22 mouse cellular contexts compared by ENCODE assay signal in the genomic region with DNA sequence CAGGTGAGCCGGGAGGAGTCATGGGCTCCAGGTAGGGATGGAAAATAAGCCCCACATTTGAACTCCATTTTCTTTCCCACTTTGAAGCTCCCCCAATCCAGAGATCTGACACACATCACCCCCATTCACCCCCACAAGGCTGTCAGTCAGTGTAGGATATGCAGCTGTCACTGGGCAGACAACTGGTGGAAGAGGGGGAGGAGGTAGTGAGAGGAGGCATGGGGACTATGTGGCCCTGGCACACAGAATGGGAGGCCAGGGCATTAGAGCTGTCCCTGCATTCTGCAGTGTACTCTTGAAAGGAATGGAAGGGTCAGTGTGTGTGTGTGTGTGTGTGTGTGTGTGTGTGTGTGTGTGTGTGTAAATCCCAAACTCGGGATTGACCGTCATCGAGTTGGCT. TPM values are rescaled to one million over a fixed set of nuclear protein-coding genes. Genes with fewer than 3 reads are reported as not detected.
DNase-seq lines count a peak whose midpoint lies in the region; ATAC-seq and TF ChIP-seq lines count a peak whose summit lies in the region.
"Had no signal": no experiment of that assay in that cellular context is flagged by ENCODE, and none has a peak within 500 bp of the region (broad histone marks: within the 10 kb centered on the region; RNA-seq: fewer than 3 reads in every experiment).

No protein-coding gene starts in this region.

- no peak for DNase-seq in embryonic facial prominence, embryonic 14.5 days (ENCODE audit: low spot score)
- DNase-seq in embryonic facial prominence, embryonic 10.5 days (ENCODE audit: low spot score) = no peak
- DNase-seq in gastrocnemius, postnatal 10 days = peak; percentile 51
- no peak for DNase-seq in liver, postnatal 0 days
- no peak for DNase-seq in kidney, postnatal 14 days
- DNase-seq: adrenal gland, postnatal 14 days; kidney, adult 2 months; kidney, postnatal 4 days; left cerebral cortex, postnatal 4 days; lung, postnatal 36 days; thymus, postnatal 14 days had no signal

- no peak overlapping the region for H3K4me3 ChIP-seq in embryonic facial prominence, embryonic 14.5 days (ENCODE audit: low read depth, low read length)
- H3K4me3 ChIP-seq in embryonic facial prominence, embryonic 10.5 days = no peak overlapping the region
- no peak overlapping the region for H3K4me3 ChIP-seq in C2C12 (ENCODE audit: insufficient read depth, poor library complexity, severe bottlenecking)
- H3K4me3 ChIP-seq in myocyte = peak overlapping the region; percentile 67
- H3K4me3 ChIP-seq in liver, postnatal 0 days (ENCODE audit: low read depth, low read length) = no peak overlapping the region
- H3K4me3 ChIP-seq: forebrain, embryonic 13.5 days; hindbrain, embryonic 13.5 days; midbrain, embryonic 12.5 days had no signal

- H3K27ac ChIP-seq in embryonic facial prominence, embryonic 14.5 days (replicated peaks; ENCODE audit: low read depth, low read length) = no peak overlapping the region; the same call in 1 of the 2 replicates
- H3K27ac ChIP-seq in embryonic facial prominence, embryonic 10.5 days (replicated peaks) = no peak overlapping the region
- H3K27ac ChIP-seq in liver, postnatal 0 days (ENCODE audit: low read depth) = no peak overlapping the region
- H3K27ac ChIP-seq: forebrain, embryonic 13.5 days; hindbrain, embryonic 13.5 days; midbrain, embryonic 12.5 days had no signal

- peak; percentile 24; the same call in 1 of the 2 replicates for ATAC-seq in embryonic facial prominence, embryonic 14.5 days (ENCODE audit: low read depth)
- no peak for ATAC-seq in liver, postnatal 0 days
- ATAC-seq: forebrain, embryonic 13.5 days; inflammation-experienced regulatory T-cells, adult 6 months; Patski had no signal

- TF ChIP-seq CTCF in C2C12 (IDR thresholded peaks at IDR 0.05; ENCODE audit: control insufficient read depth, insufficient read depth, insufficient read length) = no peak
- no peak for TF ChIP-seq CTCF in liver, postnatal 0 days (IDR thresholded peaks at IDR 0.05; ENCODE audit: low read depth)

- no peaks in the 10 kb centered on the region for H3K79me2 ChIP-seq in C2C12 (ENCODE audit: control insufficient read depth, insufficient read depth)
- peaks cover 6% of the 10 kb centered on the region for H3K79me2 ChIP-seq in myocyte (ENCODE audit: control insufficient read depth, insufficient read depth)

- no peak overlapping the region for H3ac ChIP-seq in C2C12 (ENCODE audit: control insufficient read depth, insufficient read length, low read depth)
- no peak overlapping the region for H3ac ChIP-seq in myocyte (ENCODE audit: control insufficient read depth, insufficient read length)

- H3K36me3 ChIP-seq in embryonic facial prominence, embryonic 14.5 days (ENCODE audit: control insufficient read depth, insufficient read depth, low read length) = peaks cover 13% of the 10 kb centered on the region
- H3K36me3 ChIP-seq in embryonic facial prominence, embryonic 10.5 days (replicated peaks) = peaks cover 26% of the 10 kb centered on the region
- peaks cover 2% of the 10 kb centered on the region for H3K36me3 ChIP-seq in C2C12 (ENCODE audit: control insufficient read depth, insufficient read depth)
- H3K36me3 ChIP-seq in myocyte (ENCODE audit: control insufficient read depth, insufficient read depth) = no peaks in the 10 kb centered on the region
- peaks cover 6% of the 10 kb centered on the region; the same call in 1 of the 2 replicates for H3K36me3 ChIP-seq in liver, postnatal 0 days (replicated peaks; ENCODE audit: insufficient read depth, low read length)

- no peaks in the 10 kb centered on the region for H3K79me3 ChIP-seq in C2C12 (ENCODE audit: low read depth)

- no peak for TF ChIP-seq POLR2A in myocyte (IDR thresholded peaks at IDR 0.05; ENCODE audit: insufficient read length, low read depth)

- H3K4me1 ChIP-seq in embryonic facial prominence, embryonic 14.5 days (ENCODE audit: control insufficient read depth, insufficient read depth, low read length) = 0 out of 2 replicates have a peak, but pooled peaks cover 6% of the 10 kb centered on the region
- H3K4me1 ChIP-seq in embryonic facial prominence, embryonic 10.5 days = peaks cover 22% of the 10 kb centered on the region
- no peaks in the 10 kb centered on the region for H3K4me1 ChIP-seq in liver, postnatal 0 days (ENCODE audit: insufficient read depth)

- no peak overlapping the region for H3K4me2 ChIP-seq in embryonic facial prominence, embryonic 14.5 days (ENCODE audit: low read depth, low read length)
- peak overlapping the region; percentile 65 for H3K4me2 ChIP-seq in myocyte (ENCODE audit: low read depth)
- H3K4me2 ChIP-seq in liver, postnatal 0 days (ENCODE audit: low read depth, low read length) = no peak overlapping the region
- H3K4me2 ChIP-seq: forebrain, embryonic 13.5 days; hindbrain, embryonic 13.5 days; liver, embryonic 11.5 days; midbrain, embryonic 12.5 days had no signal

- no peak overlapping the region for H3K9ac ChIP-seq in embryonic facial prominence, embryonic 14.5 days (ENCODE audit: low read depth, low read length)
- H3K9ac ChIP-seq in liver, postnatal 0 days (replicated peaks) = no peak overlapping the region
- H3K9ac ChIP-seq: forebrain, embryonic 13.5 days; heart, embryonic 12.5 days; hindbrain, embryonic 13.5 days; midbrain, embryonic 12.5 days had no signal

- H3K9me3 ChIP-seq in embryonic facial prominence, embryonic 14.5 days (ENCODE audit: control insufficient read depth, low read length) = no peaks in the 10 kb centered on the region
- no peaks in the 10 kb centered on the region for H3K9me3 ChIP-seq in embryonic facial prominence, embryonic 10.5 days
- H3K9me3 ChIP-seq in liver, postnatal 0 days (ENCODE audit: low read length) = no peaks in the 10 kb centered on the region
- H3K9me3 ChIP-seq: forebrain, embryonic 13.5 days; heart, embryonic 12.5 days; hindbrain, embryonic 13.5 days; midbrain, embryonic 12.5 days had no signal

- TF ChIP-seq EP300 in liver, postnatal 0 days (IDR thresholded peaks at IDR 0.05; ENCODE audit: low read depth) = no peak

- H3K27me3 ChIP-seq in embryonic facial prominence, embryonic 14.5 days (replicated peaks; ENCODE audit: control insufficient read depth, insufficient read depth, low read length) = peaks cover 60% of the 10 kb centered on the region
- peaks cover 74% of the 10 kb centered on the region for H3K27me3 ChIP-seq in embryonic facial prominence, embryonic 10.5 days (replicated peaks; ENCODE audit: low read depth, poor library complexity, severe bottlenecking)
- peaks cover 21% of the 10 kb centered on the region for H3K27me3 ChIP-seq in C2C12 (ENCODE audit: control insufficient read depth, insufficient read depth, insufficient read length)
- H3K27me3 ChIP-seq in myocyte (ENCODE audit: control insufficient read depth, insufficient read depth, insufficient read length) = no peaks in the 10 kb centered on the region
- peaks cover 57% of the 10 kb centered on the region for H3K27me3 ChIP-seq in liver, postnatal 0 days (ENCODE audit: insufficient read depth, low read length)

- WGBS in embryonic facial prominence, embryonic 14.5 days = 76% methylated on average over 3 of the region's 4 CpGs
- WGBS in embryonic facial prominence, embryonic 10.5 days = 84% methylated on average over 4 of the region's 4 CpGs
- WGBS in liver, postnatal 0 days (ENCODE audit: insufficient replicate concordance) = 63% methylated on average over 4 of the region's 4 CpGs

TF ChIP-seq in C2C12, 6 proteins besides CTCF, POLR2A, EP300 and RAD21:
- TF ChIP-seq FOSL1 (IDR thresholded peaks at IDR 0.05; ENCODE audit: insufficient read depth, low read length, poor library complexity, severe bottlenecking) (no peak), MYOD1 (IDR thresholded peaks at IDR 0.05; ENCODE audit: control insufficient read depth, insufficient read length, low read depth) (peak; percentile 15)

TF ChIP-seq in myocyte, 11 proteins besides CTCF, POLR2A, EP300 and RAD21 (continues in another document):
- TF ChIP-seq USF1 (IDR thresholded peaks at IDR 0.05; ENCODE audit: low read depth) (no peak), TCF12 (IDR thresholded peaks at IDR 0.05; ENCODE audit: insufficient read depth, poor library complexity, severe bottlenecking) (peak; percentile 98), MYOD1 (IDR thresholded peaks at IDR 0.05; ENCODE audit: control insufficient read depth in 1 of 3, insufficient read length in 2 of 3, low read depth in 2 of 3) (peak; percentile 96 to 100 (median 99)), REST (IDR thresholded peaks at IDR 0.05; ENCODE audit: insufficient read depth, insufficient read length) (no peak), MYOG (IDR thresholded peaks at IDR 0.05; ENCODE audit: control insufficient read depth in 1 of 3, insufficient read depth in 1 of 3, insufficient read length in 2 of 3, low read depth in 2 of 3) (peak; percentile 97 to 99 (median 99)), E2F4 (IDR thresholded peaks at IDR 0.05; ENCODE audit: insufficient read depth) (no peak), SRF (IDR thresholded peaks at IDR 0.05; ENCODE audit: control insufficient read depth, insufficient read length, low read depth) (no peak), MAX (IDR thresholded peaks at IDR 0.05; ENCODE audit: low read depth) (no peak), CEBPB (IDR thresholded peaks at IDR 0.05; ENCODE audit: insufficient read depth, poor library complexity, severe bottlenecking) (no peak)

RNA-seq across cellular contexts. Expression of gene Acta1, which starts 0.7 kb away (rescaled TPM):
- polyA plus RNA-seq in embryonic facial prominence, embryonic 14.5 days (2014; fragmentation: Nextera tagmentation; extraction: Ambion mirVana) = 2,164 and 3,230 TPM in 2 replicates
- polyA plus RNA-seq in embryonic facial prominence, embryonic 10.5 days (2016; fragmentation: Nextera tagmentation; extraction: Ambion mirVana) = 0.80 and 1.3 TPM in 2 replicates
- polyA plus RNA-seq in C2C12 (2012; fragmentation: generic; extraction: Trizol) = 23.4 TPM
- total RNA-seq in gastrocnemius, postnatal 10 days (2021) = over 10,000 TPM; 50,548 to 53,307 TPM
- polyA plus RNA-seq in myocyte (2012; fragmentation: generic; extraction: Trizol) = 9,007 TPM
- 18.6 and 358 TPM in 2 replicates for polyA plus RNA-seq in liver, postnatal 0 days (2015; fragmentation: Nextera tagmentation; extraction: Ambion mirVana)
- total RNA-seq: common myeloid progenitor, adult 5-6 weeks; megakaryocyte, adult 5-6 weeks had no signal

RNA-seq across cellular contexts. Expression of gene Ccsap, which starts 35.2 kb away (rescaled TPM):
- polyA plus RNA-seq in embryonic facial prominence, embryonic 14.5 days (2014; fragmentation: Nextera tagmentation; extraction: Ambion mirVana) = 4.4 and 4.6 TPM in 2 replicates
- polyA plus RNA-seq in embryonic facial prominence, embryonic 10.5 days (2016; fragmentation: Nextera tagmentation; extraction: Ambion mirVana) = 5.4 and 5.6 TPM in 2 replicates
- polyA plus RNA-seq in C2C12 (2012; fragmentation: generic; extraction: Trizol) = 3.3 TPM
- 1 to 10 TPM; 1.9 to 2.5 TPM for total RNA-seq in gastrocnemius, postnatal 10 days (2021)
- polyA plus RNA-seq in myocyte (2012; fragmentation: generic; extraction: Trizol) = 2.3 TPM
- 1.2 and 1.5 TPM in 2 replicates for polyA plus RNA-seq in liver, postnatal 0 days (2015; fragmentation: Nextera tagmentation; extraction: Ambion mirVana)

RNA-seq across cellular contexts. Expression of gene Nup133, which starts 53.8 kb away (rescaled TPM):
- 30.4 and 31.8 TPM in 2 replicates for polyA plus RNA-seq in embryonic facial prominence, embryonic 14.5 days (2014; fragmentation: Nextera tagmentation; extraction: Ambion mirVana)
- 54.2 and 60.6 TPM in 2 replicates for polyA plus RNA-seq in embryonic facial prominence, embryonic 10.5 days (2016; fragmentation: Nextera tagmentation; extraction: Ambion mirVana)
- 19.7 TPM for polyA plus RNA-seq in C2C12 (2012; fragmentation: generic; extraction: Trizol)
- 10 to 100 TPM; 11.6 to 14.2 TPM for total RNA-seq in gastrocnemius, postnatal 10 days (2021)
- 11.7 TPM for polyA plus RNA-seq in myocyte (2012; fragmentation: generic; extraction: Trizol)
- 7.2 and 9.1 TPM in 2 replicates for polyA plus RNA-seq in liver, postnatal 0 days (2015; fragmentation: Nextera tagmentation; extraction: Ambion mirVana)
